Mouse (Mus musculus) right cerebral cortex, postnatal 36 days (tissue): ENCODE results near the gene Cbx4.
"Not testable (repeated sequence)": the region's sequence is repeated elsewhere in the genome, so short reads cannot be mapped to it uniquely, and the experiment has no call there.

Experiments
- DNase-seq, 2 experiments: peaks; one replicate each; pipeline ENCODE4 v3.0.0; 2022; ENCODE audit warnings: low spot score in 2 of 2, mixed read lengths in 1 of 2

Gene Cbx4

DNA sequence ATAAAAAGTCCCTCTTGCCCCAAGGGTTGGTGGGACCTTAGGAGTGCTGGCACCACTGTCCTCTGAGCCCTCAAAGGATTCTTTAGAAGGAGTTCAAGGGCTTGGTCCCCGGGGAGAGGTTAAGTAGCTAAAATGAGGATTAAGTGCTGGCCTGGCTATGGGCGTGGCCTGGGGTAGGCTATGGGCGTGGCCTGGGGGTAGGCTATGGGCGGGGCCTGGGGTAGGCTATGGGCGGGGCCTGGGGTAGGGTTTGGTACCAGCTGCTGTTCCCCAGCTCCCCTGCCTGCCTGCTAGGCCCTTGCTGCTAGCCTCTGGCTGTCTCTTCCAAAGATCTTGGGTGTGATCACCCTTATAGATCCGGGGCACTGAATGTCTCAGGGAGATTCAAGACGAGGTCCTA lies 25.3 kb upstream of the Cbx4 start:
- no peak for DNase-seq

- DNase-seq: no peak
These were observed 23.5 kb upstream of the Cbx4 start for GRCm38 (mm10) chr11:119109415-119110071.

GRCm38 (mm10) chr11:119108573-119109263 lies 22.7 kb upstream of the Cbx4 start:
- no peak for DNase-seq

DNA sequence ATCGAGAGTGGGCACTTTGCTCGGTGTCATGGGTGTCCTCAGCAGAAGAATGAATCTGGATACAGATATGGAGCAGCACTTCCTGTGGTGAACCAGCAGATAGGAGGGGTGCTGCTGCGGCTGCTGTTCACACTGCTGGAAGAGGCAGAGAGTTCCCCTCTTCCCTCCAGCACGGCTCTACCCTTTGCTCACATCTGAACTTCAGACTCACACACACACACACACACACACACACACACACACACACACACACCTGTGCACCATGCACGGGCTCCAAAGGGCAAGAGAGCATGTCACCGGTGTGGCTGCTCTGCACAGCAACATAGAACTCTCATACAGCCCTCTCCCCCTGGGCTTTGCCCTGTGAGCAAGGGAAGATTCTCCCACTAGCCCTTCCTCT lies 20.3 kb upstream of the Cbx4 start:
- no peak for DNase-seq

DNA sequence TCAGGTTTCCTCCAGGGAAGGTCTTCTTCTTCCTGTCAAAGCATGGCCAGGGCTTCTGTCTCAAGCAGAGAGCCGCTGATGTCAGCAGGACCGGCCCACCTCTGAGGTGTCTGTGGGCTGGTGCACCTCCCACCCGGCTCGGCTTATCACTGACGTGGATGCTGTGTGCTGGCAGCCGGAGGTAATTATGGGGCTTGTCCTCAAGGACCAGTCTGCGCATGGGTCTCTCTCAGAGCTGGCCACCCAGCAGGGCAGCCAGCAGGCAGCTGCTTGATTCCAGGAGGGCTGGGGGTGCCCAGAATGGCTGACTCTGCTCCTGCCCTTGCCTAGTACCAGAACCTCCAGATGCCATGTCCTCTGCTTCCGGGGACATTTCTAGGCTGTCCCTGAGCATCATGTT lies 19.7 kb upstream of the Cbx4 start:
- no peak for DNase-seq

DNA sequence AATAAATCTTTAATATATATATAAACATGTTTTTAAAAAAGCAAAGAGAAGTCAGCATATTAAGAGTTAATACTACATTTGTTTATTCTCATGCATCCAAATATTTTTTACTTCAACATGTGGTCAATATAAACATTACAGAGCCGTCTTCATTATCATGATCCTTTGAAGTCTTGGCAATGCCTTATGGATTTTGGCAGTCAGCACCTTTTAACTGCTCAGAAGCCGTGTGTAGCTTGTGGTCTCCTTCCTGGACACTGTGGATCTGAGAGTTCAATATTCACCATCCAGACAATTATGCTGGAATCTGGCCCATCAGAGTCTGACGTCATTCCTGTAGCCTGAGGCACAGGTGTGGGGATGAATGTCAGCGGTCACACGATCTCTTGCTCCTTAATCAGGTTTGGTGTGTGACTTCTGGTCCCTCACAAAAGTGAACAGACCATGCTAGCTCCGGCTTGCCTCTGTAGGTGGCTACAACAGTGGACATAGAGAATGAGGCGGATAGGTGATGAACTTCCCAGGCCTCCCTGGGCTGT lies 19.1 kb upstream of the Cbx4 start:
- DNase-seq: no peak

DNA sequence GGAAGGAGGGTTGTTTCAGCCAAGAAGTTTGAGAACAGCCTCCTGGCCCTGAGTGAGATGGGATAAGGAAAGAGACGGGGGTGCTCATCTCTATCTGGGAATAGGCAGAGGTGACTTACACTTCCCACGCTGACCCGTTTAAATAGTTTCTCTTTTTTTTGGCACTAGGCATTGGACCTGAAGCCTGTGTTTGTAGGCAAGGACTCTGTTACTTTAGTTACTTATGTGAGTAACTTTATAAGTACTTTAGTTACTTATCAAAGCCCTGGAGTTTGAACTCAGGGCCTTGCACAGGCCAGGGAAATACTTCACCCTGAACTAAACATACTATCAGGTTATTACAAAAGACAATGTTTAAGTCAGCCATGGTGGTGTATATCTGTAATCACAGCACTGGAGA lies 18.0 kb upstream of the Cbx4 start:
- DNase-seq: no peak

DNA sequence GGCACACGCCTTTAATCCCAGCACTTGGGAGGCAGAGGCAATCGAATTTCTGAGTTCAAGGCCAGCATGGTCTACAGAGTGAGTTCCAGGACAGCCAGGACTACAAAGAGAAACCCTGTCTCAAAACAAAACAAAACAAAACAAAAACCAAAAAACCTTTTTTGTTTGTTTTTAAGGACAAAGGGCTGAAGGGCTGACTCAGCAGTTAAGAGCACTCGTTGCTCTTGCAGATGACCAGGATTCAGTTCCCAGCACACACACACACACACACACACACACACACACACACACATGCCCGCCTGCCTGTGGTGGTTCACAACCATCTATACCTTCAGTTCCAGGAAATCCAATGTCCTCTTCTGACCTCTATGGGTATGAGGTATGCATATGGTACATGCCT lies 14.3 kb upstream of the Cbx4 start:
- not testable (repeated sequence) for DNase-seq

DNA sequence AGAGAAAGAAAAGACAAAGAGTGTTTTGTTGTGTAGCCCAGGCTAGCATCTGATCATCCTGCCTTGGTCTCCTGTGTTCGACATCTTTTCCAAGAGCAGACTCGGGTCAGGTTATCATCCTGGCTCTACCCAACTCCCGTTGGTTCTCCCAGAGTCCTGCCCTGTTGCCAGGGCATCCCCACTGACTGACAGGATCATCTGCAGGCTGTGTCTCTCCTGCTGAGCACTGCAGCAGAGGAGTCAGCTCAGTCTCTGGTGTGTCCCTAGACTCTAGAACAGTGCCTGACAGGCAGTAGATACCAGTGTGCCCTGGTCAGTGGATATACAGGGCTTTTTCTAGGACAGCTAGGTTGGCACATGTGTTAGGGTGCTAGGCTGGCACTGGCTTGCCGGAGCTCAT lies 12.2 kb upstream of the Cbx4 start:
- DNase-seq: no peak

- DNase-seq: no peak
These were observed 9.4 kb upstream of the Cbx4 start for GRCm38 (mm10) chr11:119095441-119095840.

- DNase-seq: no peak
These were observed 7.3 kb upstream of the Cbx4 start for GRCm38 (mm10) chr11:119093322-119093721.

DNA sequence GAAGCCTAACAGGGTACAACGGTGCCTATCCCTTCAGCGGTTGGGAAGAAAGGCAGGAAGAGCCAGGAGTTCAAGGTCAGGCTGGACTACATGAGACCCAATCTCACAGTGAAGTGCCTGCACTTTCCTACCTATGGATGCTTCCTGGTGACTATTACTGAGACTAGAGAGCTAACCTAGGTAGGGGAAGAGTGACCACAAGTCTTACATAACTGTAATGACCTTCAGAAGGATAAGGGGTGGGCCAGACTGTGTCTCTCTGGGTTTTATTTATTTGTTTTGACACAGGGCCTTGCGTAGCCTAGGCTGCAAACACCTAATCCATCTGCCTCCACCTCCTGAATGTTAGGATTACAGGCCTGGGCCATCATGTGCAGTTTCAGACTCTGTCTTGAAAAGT lies 6.3 kb upstream of the Cbx4 start:
- DNase-seq: no peak

DNA sequence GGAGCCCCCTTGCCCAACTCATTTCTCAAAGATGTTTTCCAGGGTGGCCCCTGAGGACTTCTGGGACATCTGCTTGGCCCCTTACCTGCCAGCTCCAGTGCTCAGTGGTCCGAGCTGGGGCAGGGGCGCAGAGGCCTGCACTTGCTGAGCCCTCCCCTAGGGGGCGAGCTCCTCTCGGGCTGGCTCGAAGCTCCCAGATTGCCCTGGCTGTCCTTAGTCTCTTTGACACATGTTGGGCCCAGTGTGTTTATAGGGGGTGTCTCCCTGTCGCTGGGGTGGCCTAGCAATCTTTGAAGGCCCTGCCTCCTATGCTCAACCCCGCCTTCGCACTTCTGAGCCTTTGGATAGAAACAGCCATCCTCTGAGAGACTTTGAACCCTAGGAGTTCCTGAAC lies 5.6 kb upstream of the Cbx4 start:
- DNase-seq: no peak

DNA sequence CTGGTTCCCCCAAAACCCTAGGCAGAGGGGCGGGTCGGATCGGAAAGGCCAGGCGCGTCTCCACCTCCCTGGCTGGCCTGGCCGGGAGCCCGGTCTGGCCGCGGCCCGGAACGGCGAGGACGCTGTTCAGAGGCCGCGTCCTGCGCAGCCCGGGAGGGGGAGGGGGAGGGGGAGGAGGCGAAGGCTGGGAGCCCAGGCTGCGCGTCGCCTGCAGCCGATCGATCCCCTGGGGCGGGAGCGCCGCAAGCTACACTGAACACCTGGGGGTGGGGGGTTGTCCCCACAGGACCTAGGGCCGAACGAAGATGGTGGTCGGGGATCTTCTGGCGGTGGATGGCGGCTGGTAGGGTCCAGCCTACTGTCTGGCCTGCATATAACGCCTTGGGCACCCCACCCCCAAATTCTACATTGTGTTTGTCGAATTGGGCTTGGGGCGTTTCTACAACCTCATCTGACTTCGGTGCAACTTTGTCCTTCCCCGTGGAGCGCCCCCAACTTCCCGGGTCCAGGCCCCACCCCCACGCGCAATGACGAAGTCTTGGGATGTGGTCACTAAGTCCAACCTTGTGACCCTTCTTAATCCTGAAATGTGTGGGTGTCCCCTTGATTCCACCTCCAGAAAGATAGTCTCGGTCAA lies 5.1 kb upstream of the Cbx4 start:
- DNase-seq: no peak

GRCm38 (mm10) chr11:119090076-119090960 lies 4.3 kb upstream of the Cbx4 start:
- no peak for DNase-seq

DNA sequence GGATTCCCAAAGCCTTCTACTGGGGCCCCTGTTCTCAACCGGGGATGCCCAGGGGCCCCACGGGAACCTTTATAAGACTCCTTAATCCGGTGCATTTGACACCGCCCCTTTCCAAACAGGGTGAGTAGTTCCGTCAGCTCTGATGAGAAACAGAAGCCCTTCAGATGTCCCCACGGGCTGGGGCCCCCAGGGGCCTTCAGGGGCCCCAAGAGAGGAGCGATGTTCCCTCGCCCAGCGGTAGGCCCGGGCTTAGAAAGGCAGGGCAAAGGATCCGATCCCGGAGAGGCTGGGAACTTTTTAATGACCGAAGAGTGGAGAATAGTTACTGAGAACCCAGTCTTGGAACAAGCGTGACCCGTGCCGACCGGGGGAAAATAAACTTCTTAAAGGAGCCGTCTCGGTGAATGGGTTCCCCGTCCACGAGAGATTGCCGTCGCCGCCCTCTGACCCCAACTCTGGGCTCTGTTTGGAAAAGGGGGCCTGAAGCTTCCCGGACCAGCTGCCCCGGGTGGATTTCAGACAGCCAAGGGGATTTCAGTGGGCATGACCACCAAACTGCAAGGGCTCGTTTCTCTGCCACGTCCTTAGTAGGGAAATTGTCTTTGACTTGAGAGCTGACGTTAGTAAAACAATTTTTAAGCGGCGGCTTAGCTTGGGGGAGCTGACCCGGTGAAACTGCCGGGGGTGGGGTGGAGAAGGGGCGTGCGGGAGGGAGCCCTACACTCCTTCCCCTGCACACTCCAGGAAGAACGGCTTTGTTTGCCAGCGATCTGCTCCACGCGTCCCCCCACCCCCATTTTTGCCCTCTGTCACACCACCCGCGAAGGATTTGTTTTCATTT lies 3.4 kb upstream of the Cbx4 start:
- DNase-seq: no peak

GRCm38 (mm10) chr11:119088391-119089234 lies 2.6 kb upstream of the Cbx4 start:
- DNase-seq: no peak

- no peak for DNase-seq
These were observed 1.5 kb upstream of the Cbx4 start for GRCm38 (mm10) chr11:119087301-119088082.
